Mouse (Mus musculus) testis, adult 2 months (tissue): ENCODE measurements at regions not wholly inside any gene's neighbourhood (a gene's known extent, or its start where the extent isn't known, plus 50 kb on each side); places are given as distances from the start of the nearest gene placed in this dataset.

Source experiments
- H3K27ac ChIP-seq: fragments of 200-500 bp; 2 replicates; pipeline ENCODE4 v1.5.1; 2012; ENCODE audit warnings: low read depth, low read length; ENCODE audit not compliant: control insufficient read depth, insufficient read depth
- H3K27me3 ChIP-seq: fragments of 200-500 bp; 2 replicates; pipeline ENCODE4 v1.6.1; 2012; ENCODE audit warnings: mild to moderate bottlenecking, low read length, moderate library complexity; ENCODE audit not compliant: control insufficient read depth, insufficient read depth
- H3K36me3 ChIP-seq: fragments of 200-500 bp; 2 replicates; pipeline ENCODE4 v1.6.1; 2012; ENCODE audit warnings: mild to moderate bottlenecking, low read length; ENCODE audit not compliant: control insufficient read depth, insufficient read depth
- H3K4me1 ChIP-seq: fragments of 200-500 bp; 2 replicates; pipeline ENCODE4 v1.6.1; 2012; ENCODE audit warnings: low read length; ENCODE audit not compliant: control insufficient read depth, insufficient read depth
- H3K4me3 ChIP-seq: fragments of 200-500 bp; 2 replicates; pipeline ENCODE4 v1.5.1; 2012; ENCODE audit warnings: low read depth, mild to moderate bottlenecking, low read length, moderate library complexity, mixed read lengths; ENCODE audit not compliant: control insufficient read depth
- CTCF ChIP-seq: fragments of 200-500 bp; IDR thresholded peaks from 2 replicates; pipeline ENCODE4 v1.5.1; 2012; ENCODE audit warnings: low read depth, mild to moderate bottlenecking, inconsistent platforms, low read length, moderate library complexity; ENCODE audit not compliant: control insufficient read depth, insufficient read depth, insufficient replicate concordance
- POLR2A ChIP-seq: fragments of 200-500 bp; IDR thresholded peaks from 2 replicates; pipeline ENCODE4 v1.6.1; 2012; ENCODE audit warnings: low read depth, mild to moderate bottlenecking, inconsistent platforms, low read length, moderate library complexity; ENCODE audit not compliant: control insufficient read depth

DNA sequence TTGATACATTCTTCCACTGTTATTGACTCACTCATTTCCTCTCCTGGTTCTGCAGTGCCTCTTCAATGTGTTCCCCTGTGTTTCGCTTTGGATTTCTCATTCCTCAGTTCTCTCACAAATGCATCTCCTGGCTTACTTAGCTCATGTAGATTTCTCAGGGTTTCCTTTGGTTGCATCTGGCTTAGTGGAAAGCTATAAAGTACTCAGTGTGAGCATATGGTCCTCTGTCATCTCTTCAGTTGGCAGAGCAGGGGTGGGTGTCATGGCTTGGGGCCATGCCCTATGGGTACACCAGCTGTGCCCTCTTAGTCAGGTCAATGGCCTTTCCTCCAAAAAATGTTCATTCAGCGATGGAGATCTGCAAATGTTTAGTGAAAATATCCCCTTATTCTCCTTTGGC lies 77.4 kb upstream of the Rnf152 start:
- H3K4me1 ChIP-seq, result no peaks in the 10 kb centered on the region

DNA sequence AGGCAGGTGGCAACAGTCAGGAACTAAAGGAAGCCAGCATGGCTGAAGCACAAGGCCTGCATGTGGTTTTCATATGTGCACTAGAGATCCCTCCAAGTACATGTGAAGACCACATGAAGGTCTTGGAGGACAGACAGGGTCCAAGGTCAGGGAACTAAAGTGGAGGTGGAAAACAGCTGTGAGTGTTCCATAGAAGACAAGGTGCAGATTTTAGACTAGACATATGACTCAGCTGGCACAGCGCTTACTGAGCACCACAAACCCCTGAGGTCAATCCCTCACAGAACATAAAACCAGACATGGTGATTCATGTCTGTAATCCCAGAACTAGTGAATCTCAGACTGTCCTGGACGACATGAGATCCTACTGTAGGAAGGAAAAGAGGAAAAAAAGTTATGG lies 75.3 kb upstream of the Rnf152 start:
- no peak overlapping the region for H3K27ac ChIP-seq
- H3K4me3 ChIP-seq, result no peak overlapping the region
- no peaks in the 10 kb centered on the region for H3K4me1 ChIP-seq
- no peaks in the 10 kb centered on the region for H3K36me3 ChIP-seq
- no peak for TF ChIP-seq CTCF
- TF ChIP-seq POLR2A, result no peak
- H3K27me3 ChIP-seq, result no peaks in the 10 kb centered on the region

More for the DNA sequence above, 77.4 kb upstream of the Rnf152 start:
- H3K36me3 ChIP-seq, result no peaks in the 10 kb centered on the region
- no peak overlapping the region for H3K27ac ChIP-seq
- H3K4me3 ChIP-seq, result no peak overlapping the region
- TF ChIP-seq POLR2A (no peak), CTCF (no peak)
- H3K27me3 ChIP-seq, result no peaks in the 10 kb centered on the region

DNA sequence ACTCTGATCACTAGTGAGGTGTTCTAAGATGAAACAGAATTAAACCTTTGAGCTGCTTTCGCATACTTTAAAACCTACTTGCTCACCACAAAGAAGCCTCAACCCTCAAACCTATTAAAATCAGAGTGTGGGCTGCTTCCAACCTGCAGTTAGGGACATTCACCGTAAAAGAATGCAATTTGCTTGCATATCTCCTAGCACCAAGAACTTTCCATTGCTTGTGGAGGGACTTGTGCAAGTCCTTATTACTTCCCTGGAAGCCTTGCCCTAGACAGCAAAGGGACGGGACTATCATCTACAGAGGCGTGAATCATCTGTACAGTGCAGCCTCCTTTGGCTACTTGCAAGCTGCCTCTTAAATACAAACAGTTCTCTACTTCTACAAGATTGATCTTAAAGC lies 74.2 kb upstream of the Rnf152 start:
- Histone ChIP-seq H3K36me3 (no peaks in the 10 kb centered on the region), H3K4me3 (no peak overlapping the region), H3K4me1 (no peaks in the 10 kb centered on the region), H3K27me3 (no peaks in the 10 kb centered on the region), H3K27ac (no peak overlapping the region)
- TF ChIP-seq POLR2A, result no peak
- TF ChIP-seq CTCF, result no peak

DNA sequence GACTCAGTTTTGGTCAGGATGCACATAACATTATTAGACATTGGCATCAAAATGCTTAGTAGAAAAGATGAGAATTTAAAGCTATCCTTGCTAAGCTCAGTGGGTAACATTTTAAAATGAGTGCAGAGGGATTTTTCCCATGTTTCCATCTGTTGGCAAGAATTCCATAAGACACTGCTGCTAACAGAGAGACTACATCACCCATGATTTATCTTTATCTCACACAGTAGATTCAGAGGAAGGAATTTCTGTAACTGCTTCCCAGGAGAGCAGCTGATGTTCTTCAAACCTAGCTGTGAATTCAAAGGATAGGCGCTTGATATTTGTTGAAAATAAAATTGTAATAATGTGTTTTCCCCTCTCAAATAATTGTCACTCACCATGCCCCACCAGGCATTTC lies 71.7 kb upstream of the Rnf152 start:
- TF ChIP-seq CTCF, result no peak
- TF ChIP-seq POLR2A, result no peak
- H3K36me3 ChIP-seq, result no peaks in the 10 kb centered on the region
- no peaks in the 10 kb centered on the region for H3K4me1 ChIP-seq
- no peak overlapping the region for H3K4me3 ChIP-seq
- H3K27me3 ChIP-seq, result no peaks in the 10 kb centered on the region
- H3K27ac ChIP-seq, result no peak overlapping the region

DNA sequence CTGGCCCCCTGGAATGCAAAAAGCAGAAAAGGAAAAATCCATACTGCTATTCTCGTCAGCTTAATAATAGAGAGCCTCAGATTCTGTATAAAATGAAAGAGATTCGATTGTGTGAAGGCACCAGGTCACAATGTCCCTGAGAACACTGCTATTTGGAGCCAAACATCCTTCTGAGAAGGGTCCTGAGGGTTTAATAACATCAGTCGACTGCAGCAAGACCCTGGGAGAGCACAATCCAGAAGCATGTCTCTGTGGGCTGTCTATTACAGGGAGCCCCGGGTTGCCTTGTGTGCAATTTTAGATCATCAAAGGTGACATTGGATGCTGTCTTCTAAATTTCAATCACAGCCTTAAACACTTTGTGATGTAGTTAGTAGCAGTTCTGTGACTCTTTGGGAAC lies 69.6 kb upstream of the Rnf152 start:
- Histone ChIP-seq H3K36me3 (no peaks in the 10 kb centered on the region), H3K27ac (no peak overlapping the region), H3K4me3 (no peak overlapping the region), H3K27me3 (no peaks in the 10 kb centered on the region), H3K4me1 (no peaks in the 10 kb centered on the region)
- TF ChIP-seq CTCF (no peak), POLR2A (no peak)

DNA sequence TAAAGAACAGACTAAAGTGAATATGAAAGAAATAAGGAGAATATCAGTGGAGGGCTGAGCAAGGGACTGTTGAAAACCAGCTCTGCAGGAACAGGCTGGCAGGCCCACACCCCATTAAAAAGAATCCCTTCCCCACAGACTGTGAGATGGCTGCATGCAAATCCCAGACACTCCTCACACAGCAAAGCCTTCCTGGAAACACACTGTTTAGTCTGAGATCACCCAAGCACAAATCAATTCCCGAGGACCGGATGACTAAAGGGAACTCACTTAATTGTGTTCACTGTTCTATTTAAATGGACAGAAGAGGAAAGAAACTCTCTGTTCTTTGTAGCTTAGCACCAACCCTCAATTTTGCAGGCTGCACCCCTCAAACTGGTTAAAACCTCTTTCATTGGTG lies 66.9 kb upstream of the Rnf152 start:
- H3K27me3 ChIP-seq, result no peaks in the 10 kb centered on the region
- no peaks in the 10 kb centered on the region for H3K4me1 ChIP-seq
- TF ChIP-seq POLR2A, result no peak
- no peak for TF ChIP-seq CTCF
- no peak overlapping the region for H3K27ac ChIP-seq
- no peaks in the 10 kb centered on the region for H3K36me3 ChIP-seq
- H3K4me3 ChIP-seq, result no peak overlapping the region

DNA sequence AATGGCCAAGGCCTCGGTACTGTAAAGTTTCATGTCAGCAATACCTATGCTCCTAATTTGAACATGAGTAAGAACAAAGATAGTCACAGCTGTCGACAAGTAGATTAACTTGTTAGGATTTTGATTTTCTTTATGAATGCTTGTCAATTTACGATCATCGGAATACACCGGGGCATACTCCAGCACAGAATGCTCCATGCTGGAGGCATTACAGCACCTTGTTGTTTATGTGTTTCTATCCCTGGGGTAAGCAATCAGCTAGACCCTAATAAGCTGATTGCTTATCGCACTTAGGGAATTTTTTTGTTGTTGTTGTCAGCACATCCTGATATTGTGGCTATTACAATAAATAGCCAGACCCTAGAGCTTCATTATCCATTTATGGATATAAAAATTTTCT lies 66.4 kb upstream of the Rnf152 start:
- H3K4me1 ChIP-seq, result peaks cover 3% of the 10 kb centered on the region; the same call in 1 of the 2 replicates
- H3K36me3 ChIP-seq, result no peaks in the 10 kb centered on the region
- no peaks in the 10 kb centered on the region for H3K27me3 ChIP-seq
- H3K27ac ChIP-seq, result no peak overlapping the region
- no peak for TF ChIP-seq POLR2A
- TF ChIP-seq CTCF, result no peak
- no peak overlapping the region for H3K4me3 ChIP-seq
